Mouse (Mus musculus): Measurements from ENCODE around the gene Pdcl3.

DNA sequence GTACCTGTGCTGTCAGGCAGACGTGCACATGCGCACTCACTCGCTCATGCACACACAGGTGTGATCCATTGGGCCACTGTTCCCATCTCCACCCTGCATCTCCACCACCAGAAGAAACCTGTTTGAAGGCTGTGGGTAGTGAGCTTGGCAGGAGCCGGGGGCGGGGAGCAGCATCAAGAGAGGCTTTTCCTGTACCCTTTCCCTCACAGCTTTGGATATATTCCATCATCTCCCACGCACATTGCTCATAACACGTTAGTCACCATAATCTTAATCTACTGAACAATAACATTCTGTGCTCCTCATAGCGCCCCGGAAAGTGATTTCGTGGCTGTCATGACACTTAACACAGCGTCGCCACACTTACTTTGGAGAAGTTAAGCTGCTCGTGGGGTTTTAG, 27.2 kb downstream of the Pdcl3 start:
- TF ChIP-seq CTCF (IDR thresholded peaks at IDR 0.05; ENCODE audit: extremely low read depth, insufficient read depth, insufficient read length, insufficient replicate concordance), result no peak
- no peak for TF ChIP-seq POLR2A (IDR thresholded peaks at IDR 0.05; ENCODE audit: low read depth, low read length)
